In genomic region chr13:113595987-113596386, GRCm38 (mm10) we compare ENCODE assay signal across 10 mouse cellular contexts. TPM values are rescaled to one million over a fixed set of nuclear protein-coding genes. Genes with fewer than 3 reads are reported as not detected.
A peak's percentile ranks its signal among the peaks of the same experiment; 100 is the strongest.
DNase-seq lines count a peak whose midpoint lies in the region; ATAC-seq lines count a peak whose summit lies in the region.
"Had no signal": no experiment of that assay in that cellular context is flagged by ENCODE, and none has a peak within 500 bp of the region (broad histone marks: within the 10 kb centered on the region; RNA-seq: fewer than 3 reads in every experiment).

No protein-coding gene starts in this region.

- no peak overlapping the region for H3K4me2 ChIP-seq in hindbrain, embryonic 13.5 days
- H3K4me2 ChIP-seq in hindbrain, embryonic 14.5 days (replicated peaks), result no peak overlapping the region
- peak overlapping the region; percentile 7; the same call in 1 of the 2 replicates for H3K4me2 ChIP-seq in forebrain, embryonic 16.5 days (ENCODE audit: low read length)

- H3K27ac ChIP-seq in hindbrain, embryonic 13.5 days, result no peak overlapping the region
- H3K27ac ChIP-seq in hindbrain, embryonic 14.5 days, result no peak overlapping the region
- 0 out of 2 replicates have a peak overlapping the region, but pooled peaks have one; percentile 14 for H3K27ac ChIP-seq in forebrain, embryonic 16.5 days (ENCODE audit: low read length)

- 0 out of 2 replicates have a peak overlapping the region, but pooled peaks have one; percentile 31 for H3K9ac ChIP-seq in hindbrain, embryonic 13.5 days
- no peak overlapping the region; the same call in 1 of the 2 replicates for H3K9ac ChIP-seq in hindbrain, embryonic 14.5 days
- H3K9ac ChIP-seq in forebrain, embryonic 16.5 days (replicated peaks; ENCODE audit: low read depth, low read length), result peak overlapping the region; percentile 18; the same call in 1 of the 2 replicates

- DNase-seq in hindbrain, embryonic 14.5 days (ENCODE audit: low spot score), result no peak
- peak; percentile 43 for DNase-seq in right cerebral cortex, adult 18-20 months
- no peak for DNase-seq in right cerebral cortex, postnatal 10 days (ENCODE audit: low spot score in 2 of 2)
- no peak for DNase-seq in yolk sac, embryonic 10.5 days (ENCODE audit: low spot score)
- DNase-seq in layer of hippocampus, adult 9-10 months (ENCODE audit: low spot score), result no peak
- no peak for DNase-seq in thymus, postnatal 14 days
- DNase-seq: adrenal gland, adult 2 months; thymus, adult 18-20 months had no signal

- 55% methylated on average over 8 of the region's 8 CpGs for WGBS in hindbrain, embryonic 13.5 days
- WGBS in hindbrain, embryonic 14.5 days, result 51% methylated on average over 8 of the region's 8 CpGs
- 41% methylated on average over 8 of the region's 8 CpGs for WGBS in forebrain, embryonic 16.5 days

- H3K36me3 ChIP-seq in hindbrain, embryonic 13.5 days, result peaks cover 12% of the 10 kb centered on the region
- peaks cover 17% of the 10 kb centered on the region for H3K36me3 ChIP-seq in hindbrain, embryonic 14.5 days (replicated peaks; ENCODE audit: control insufficient read depth, insufficient read depth)
- H3K36me3 ChIP-seq in forebrain, embryonic 16.5 days (ENCODE audit: control insufficient read depth, insufficient read depth), result no peaks in the 10 kb centered on the region

- no peaks in the 10 kb centered on the region for H3K9me3 ChIP-seq in hindbrain, embryonic 13.5 days
- H3K9me3 ChIP-seq in hindbrain, embryonic 14.5 days (ENCODE audit: control insufficient read depth, low read length), result no peaks in the 10 kb centered on the region
- H3K9me3 ChIP-seq in forebrain, embryonic 16.5 days (ENCODE audit: control insufficient read depth, low read length), result no peaks in the 10 kb centered on the region

- ATAC-seq in hindbrain, embryonic 13.5 days (ENCODE audit: low FRiP score), result no peak
- no peak for ATAC-seq in hindbrain, embryonic 14.5 days (ENCODE audit: low FRiP score)
- peak; percentile 57 for ATAC-seq in forebrain, embryonic 16.5 days

- H3K4me3 ChIP-seq in hindbrain, embryonic 13.5 days, result no peak overlapping the region
- no peak overlapping the region for H3K4me3 ChIP-seq in hindbrain, embryonic 14.5 days (replicated peaks; ENCODE audit: low read length)
- H3K4me3 ChIP-seq in forebrain, embryonic 16.5 days (replicated peaks; ENCODE audit: low read length), result no peak overlapping the region

- no peaks in the 10 kb centered on the region for H3K27me3 ChIP-seq in hindbrain, embryonic 13.5 days
- H3K27me3 ChIP-seq in hindbrain, embryonic 14.5 days (ENCODE audit: control insufficient read depth, insufficient read depth, low read length), result no peaks in the 10 kb centered on the region
- H3K27me3 ChIP-seq in forebrain, embryonic 16.5 days (replicated peaks; ENCODE audit: control insufficient read depth, insufficient read depth, low read length), result no peaks in the 10 kb centered on the region

- H3K4me1 ChIP-seq in hindbrain, embryonic 13.5 days (replicated peaks), result peaks cover 40% of the 10 kb centered on the region
- peaks cover 32% of the 10 kb centered on the region for H3K4me1 ChIP-seq in hindbrain, embryonic 14.5 days (replicated peaks; ENCODE audit: control insufficient read depth, insufficient read depth, low read length)
- H3K4me1 ChIP-seq in forebrain, embryonic 16.5 days (replicated peaks; ENCODE audit: control insufficient read depth, insufficient read depth, low read length), result peaks cover 26% of the 10 kb centered on the region

RNA-seq across cellular contexts. Expression of gene Snx18, which starts 22.4 kb away (rescaled TPM):
- 10.8 and 11.2 TPM in 2 replicates for polyA plus RNA-seq in hindbrain, embryonic 13.5 days (2015; fragmentation: Nextera tagmentation; extraction: Ambion mirVana)
- 15.8 and 16.2 TPM in 2 replicates for polyA plus RNA-seq in hindbrain, embryonic 14.5 days (2014; fragmentation: Nextera tagmentation; extraction: Ambion mirVana)
- polyA plus RNA-seq in forebrain, embryonic 16.5 days (2015; fragmentation: Nextera tagmentation; extraction: Ambion mirVana), result 8.4 and 10.9 TPM in 2 replicates
